Mouse (Mus musculus) c-Kit-negative CD71-positive TER-119-positive erythroid progenitor cells, embryonic 14.5 days (primary cell): ENCODE data around the gene Kdm2a.
A peak's percentile ranks its signal among the peaks of the same experiment; 100 is the strongest.

Experiments used
- DNase-seq: peaks from one replicate; pipeline ENCODE4 v3.0.0-alpha.2; 2013; ENCODE audit warnings: low read depth, low spot score

The Kdm2a gene

GRCm38 (mm10) chr19:4328737-4329304, 69.3 kb downstream of the Kdm2a start:
- no peak for DNase-seq

GRCm38 (mm10) chr19:4326881-4327280, 71.2 kb downstream of the Kdm2a start:
- DNase-seq = no peak

- no peak for DNase-seq
Measured at GRCm38 (mm10) chr19:4326106-4326505, 72.0 kb downstream of the Kdm2a start.

- DNase-seq = no peak
Measured at GRCm38 (mm10) chr19:4322134-4322533, 76.0 kb downstream of the Kdm2a start.

GRCm38 (mm10) chr19:4321622-4322021, 76.5 kb downstream of the Kdm2a start:
- no peak for DNase-seq

- no peak for DNase-seq
Measured at GRCm38 (mm10) chr19:4319272-4319671, 78.8 kb downstream of the Kdm2a start.

- no peak for DNase-seq
Measured at GRCm38 (mm10) chr19:4317181-4317580, 80.9 kb downstream of the Kdm2a start.

- DNase-seq = no peak
Measured at GRCm38 (mm10) chr19:4315223-4315944, 82.7 kb downstream of the Kdm2a start.

GRCm38 (mm10) chr19:4309776-4310185, 88.3 kb downstream of the Kdm2a start:
- DNase-seq = peak; percentile 55

GRCm38 (mm10) chr19:4309302-4309701, 88.8 kb downstream of the Kdm2a start:
- DNase-seq = no peak

- peak; percentile 71 for DNase-seq
Measured at GRCm38 (mm10) chr19:4306190-4306577, 91.9 kb downstream of the Kdm2a start, which contains the start of gene Grk2. Gene Grk2 (minus strand): TSS chr19:4306222.

GRCm38 (mm10) chr19:4305491-4306189, 92.4 kb downstream of the Kdm2a start:
- peak; percentile 60 for DNase-seq

- no peak for DNase-seq
Measured at GRCm38 (mm10) chr19:4304871-4305321, 93.2 kb downstream of the Kdm2a start.

- no peak for DNase-seq
Measured at GRCm38 (mm10) chr19:4304251-4304821, 93.7 kb downstream of the Kdm2a start.

GRCm38 (mm10) chr19:4303640-4303995, 94.5 kb downstream of the Kdm2a start:
- DNase-seq = no peak

GRCm38 (mm10) chr19:4302936-4303639, 95.0 kb downstream of the Kdm2a start:
- no peak for DNase-seq

- no peak for DNase-seq
Measured at GRCm38 (mm10) chr19:4301735-4302651, 96.1 kb downstream of the Kdm2a start.

- no peak for DNase-seq
Measured at GRCm38 (mm10) chr19:4300852-4301734, 97.0 kb downstream of the Kdm2a start.

- no peak for DNase-seq
Measured at GRCm38 (mm10) chr19:4300271-4300704, 97.8 kb downstream of the Kdm2a start.
